Mouse (Mus musculus) WW6 (cell line): Measurements from ENCODE around the gene Smarcc2.

ENCODE experiments used
- DNase-seq: peaks from one replicate; pipeline ENCODE4 v3.0.0-alpha.2; 2013; ENCODE audit warnings: low read depth, low spot score

Gene Smarcc2

GRCm38 (mm10) chr10:128458719-128459408, at the start of gene Smarcc2:
Smarcc2 (plus strand) TSS chr10:128459248.
- no peak for DNase-seq

GRCm38 (mm10) chr10:128409692-128410559, 49.1 kb upstream of the Smarcc2 start:
- peak; percentile 94 for DNase-seq

- no peak for DNase-seq
Observed at GRCm38 (mm10) chr10:128410560-128410845, 48.5 kb upstream of the Smarcc2 start.

DNA sequence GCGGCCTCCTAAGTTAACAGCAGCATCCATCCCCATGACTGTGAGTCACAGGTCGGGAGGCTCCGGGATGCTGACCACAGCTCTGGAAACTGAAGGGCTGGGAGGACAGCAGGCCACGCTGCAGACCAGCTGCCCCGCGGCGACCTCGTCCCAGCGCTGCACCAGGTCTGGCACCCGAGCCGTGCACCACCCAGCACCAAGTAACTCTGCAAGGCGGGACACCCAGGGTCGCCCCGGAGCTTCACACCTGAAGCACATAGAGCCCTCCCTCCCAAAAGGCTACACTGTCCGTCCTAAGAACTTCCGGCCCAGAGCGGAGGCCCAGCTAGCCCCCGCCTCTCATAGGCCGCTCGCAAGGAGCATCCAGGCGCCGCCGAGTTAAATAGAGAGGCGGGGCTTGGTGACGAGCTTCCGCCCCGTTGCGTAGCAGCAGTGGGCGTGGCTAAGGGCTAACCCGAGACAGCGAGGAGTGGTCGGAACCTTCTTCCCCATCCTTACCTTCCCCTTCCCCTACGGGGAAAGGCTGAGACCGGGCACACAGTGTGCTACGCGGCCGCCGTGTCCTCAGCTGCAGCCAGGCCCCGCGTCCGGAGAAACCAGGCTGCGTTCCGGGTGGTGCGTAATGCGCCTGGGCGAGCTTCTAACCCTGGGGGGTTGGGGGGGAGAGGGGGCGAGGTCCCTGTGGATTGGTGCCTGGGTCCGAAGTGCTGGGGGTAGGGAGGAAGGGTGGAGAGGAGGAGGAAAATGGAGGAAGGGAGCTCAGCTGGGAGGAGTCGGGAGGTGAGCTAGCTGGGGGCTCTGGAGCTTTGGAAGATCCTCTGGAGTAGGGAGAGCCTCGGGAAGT, 47.6 kb upstream of the Smarcc2 start, which contains the start of the genes Nabp2 and Rnf41:
Gene Nabp2, minus strand, starts transcription at position 282 of the 844 bp plus-strand sequence.
Gene Rnf41, plus strand, starts transcription at position 447 of the 844 bp plus-strand sequence.
- DNase-seq = peak; percentile 95

GRCm38 (mm10) chr10:128412055-128412381, 47.0 kb upstream of the Smarcc2 start:
- DNase-seq = no peak

GRCm38 (mm10) chr10:128412558-128412957, 46.5 kb upstream of the Smarcc2 start:
- DNase-seq = no peak

GRCm38 (mm10) chr10:128413076-128413475, 46.0 kb upstream of the Smarcc2 start:
- DNase-seq = no peak

- DNase-seq = no peak
Observed at GRCm38 (mm10) chr10:128414848-128415247, 44.2 kb upstream of the Smarcc2 start.

DNA sequence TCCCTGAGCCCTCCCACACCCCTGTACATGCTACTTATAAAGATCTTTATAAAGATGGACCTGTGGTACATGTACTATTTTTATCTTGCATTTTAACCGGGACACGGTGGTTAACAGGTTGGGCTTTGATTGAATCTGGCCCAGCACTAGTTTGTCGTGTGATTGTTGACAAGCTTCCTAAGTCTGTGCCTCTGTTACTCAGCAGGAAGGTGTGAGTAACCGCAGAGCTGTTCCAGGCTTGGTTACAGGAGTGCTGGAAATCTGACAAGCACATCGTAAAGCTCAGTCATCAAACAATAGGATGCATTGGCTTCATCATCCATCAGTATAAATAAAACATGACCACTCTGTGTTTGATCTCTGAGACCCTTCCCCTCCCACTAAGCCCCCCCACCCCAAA, 36.6 kb upstream of the Smarcc2 start:
- no peak for DNase-seq

DNA sequence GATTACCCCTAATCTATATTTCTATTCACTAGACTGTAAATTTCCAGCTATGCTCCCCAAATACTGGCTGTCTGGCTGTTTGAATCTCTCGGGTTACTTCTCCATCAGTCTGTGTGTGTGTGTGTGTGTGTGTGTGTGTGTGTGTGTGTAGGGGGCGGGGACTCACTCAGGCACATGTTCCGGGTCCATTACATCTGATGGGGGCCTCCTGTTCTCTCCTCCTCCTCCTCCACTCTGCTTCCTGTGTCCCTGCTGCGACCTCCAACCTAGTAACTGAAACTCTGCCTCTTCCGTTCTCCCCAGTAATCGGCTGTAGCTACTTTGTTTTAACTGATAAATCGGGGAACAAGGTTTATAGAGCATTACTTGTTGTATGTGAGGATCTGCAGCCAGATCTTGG, 34.4 kb upstream of the Smarcc2 start:
- DNase-seq = no peak

- DNase-seq = no peak
Observed at GRCm38 (mm10) chr10:128425260-128425659, 33.8 kb upstream of the Smarcc2 start.

DNA sequence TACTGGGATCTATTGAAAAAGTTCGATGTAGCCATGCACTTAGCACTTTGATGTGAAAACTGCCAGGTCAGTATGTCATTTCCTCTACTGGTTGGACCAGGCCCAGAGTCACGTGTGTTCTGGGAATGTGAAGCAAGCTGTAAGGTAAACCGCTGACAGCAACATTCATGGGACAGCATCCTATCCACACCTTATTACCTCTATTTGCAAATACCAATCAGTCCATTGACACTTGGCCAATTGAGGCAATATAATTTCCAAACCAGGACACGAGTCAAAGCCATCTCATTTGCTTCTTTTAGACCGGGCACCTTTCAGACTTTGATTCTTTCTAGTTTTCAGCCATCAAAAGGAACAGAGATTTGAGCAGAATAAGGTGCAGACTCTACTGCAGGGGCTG, 30.0 kb upstream of the Smarcc2 start:
- no peak for DNase-seq

DNA sequence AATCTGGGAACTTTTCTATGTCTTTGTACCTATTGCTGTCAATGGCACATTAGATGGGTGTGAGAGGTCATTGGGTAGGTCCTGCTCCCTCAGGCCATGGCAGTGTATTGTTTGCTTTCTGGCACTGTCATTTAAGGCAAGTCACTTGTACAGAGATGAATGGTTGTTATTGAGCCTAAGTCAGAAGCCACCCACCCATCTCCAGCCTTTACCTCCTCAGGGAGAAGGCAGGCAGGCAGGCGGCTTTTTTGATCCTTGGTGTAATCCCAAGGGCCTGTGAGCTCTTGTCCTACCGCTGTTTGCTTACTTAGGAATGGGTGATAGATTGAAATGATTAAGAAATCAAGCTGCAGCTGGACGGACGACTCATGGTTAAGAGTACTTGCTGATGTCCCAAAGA, 29.6 kb upstream of the Smarcc2 start:
- DNase-seq = no peak

DNA sequence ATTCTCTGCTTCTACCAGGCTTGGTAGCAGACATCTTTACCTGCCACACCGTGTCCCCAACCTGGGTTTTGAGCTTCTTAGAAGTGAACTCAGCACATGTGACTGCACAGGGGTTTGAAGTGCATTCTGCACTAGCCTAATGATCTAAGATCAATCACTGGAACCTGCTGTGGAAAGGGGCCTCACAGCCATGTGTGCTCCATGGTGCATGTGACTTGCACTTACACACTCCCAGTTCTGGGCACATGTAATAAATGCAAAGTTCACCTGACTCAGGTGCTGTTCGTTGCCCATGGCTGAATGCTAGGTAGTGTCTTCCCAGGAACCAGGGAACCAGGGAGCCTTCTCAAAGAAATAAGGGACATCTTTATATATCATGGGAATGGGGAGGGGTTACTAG, 25.6 kb upstream of the Smarcc2 start:
- DNase-seq = no peak

- DNase-seq = no peak
Observed at GRCm38 (mm10) chr10:128434681-128435080, 24.4 kb upstream of the Smarcc2 start.

DNA sequence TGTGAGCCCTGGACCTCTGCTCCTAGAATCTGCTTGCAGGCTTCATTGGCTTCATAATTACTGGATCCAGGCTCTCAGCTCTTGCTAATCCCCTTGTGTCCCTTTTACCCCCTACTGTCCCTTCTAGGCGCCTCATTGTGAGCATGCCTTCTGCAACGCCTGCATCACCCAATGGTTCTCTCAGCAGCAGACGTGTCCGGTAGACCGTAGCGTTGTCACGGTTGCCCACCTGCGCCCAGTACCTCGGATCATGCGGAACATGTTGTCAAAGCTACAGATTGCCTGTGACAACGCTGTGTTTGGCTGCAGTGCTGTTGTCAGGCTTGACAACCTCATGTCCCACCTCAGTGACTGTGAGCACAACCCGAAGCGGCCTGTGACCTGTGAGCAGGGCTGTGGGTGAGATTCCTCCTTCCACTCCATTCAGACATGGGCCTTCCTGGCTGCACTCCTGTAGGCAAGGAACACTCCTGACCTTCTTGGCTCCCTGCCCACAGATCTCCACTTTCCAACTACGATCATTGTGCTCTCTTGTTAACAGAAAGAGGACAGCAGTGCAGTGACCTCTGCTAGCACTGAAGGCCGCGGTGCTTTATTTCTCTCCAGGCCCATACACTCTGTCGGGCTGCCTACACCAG, 23.7 kb upstream of the Smarcc2 start:
- no peak for DNase-seq

DNA sequence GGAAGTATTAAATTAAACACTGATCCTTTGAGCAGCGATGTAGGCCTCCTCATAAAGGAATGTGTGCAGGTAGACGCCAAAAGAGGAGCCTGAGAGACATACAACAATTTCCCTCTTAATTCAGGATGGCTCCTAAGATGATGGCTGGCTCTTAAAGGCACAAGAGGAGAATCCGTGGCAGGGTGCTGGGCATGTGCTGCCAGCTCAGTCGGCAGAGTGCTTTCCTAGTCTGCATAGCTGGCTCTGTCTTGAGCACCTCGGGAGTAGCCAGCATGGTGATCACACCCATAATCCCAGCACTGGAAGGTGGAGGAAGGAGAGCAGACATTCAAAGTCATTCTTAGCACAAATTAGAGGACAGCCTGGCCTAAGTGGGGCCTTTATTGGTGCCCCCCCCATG, 23.2 kb upstream of the Smarcc2 start:
- DNase-seq = no peak

DNA sequence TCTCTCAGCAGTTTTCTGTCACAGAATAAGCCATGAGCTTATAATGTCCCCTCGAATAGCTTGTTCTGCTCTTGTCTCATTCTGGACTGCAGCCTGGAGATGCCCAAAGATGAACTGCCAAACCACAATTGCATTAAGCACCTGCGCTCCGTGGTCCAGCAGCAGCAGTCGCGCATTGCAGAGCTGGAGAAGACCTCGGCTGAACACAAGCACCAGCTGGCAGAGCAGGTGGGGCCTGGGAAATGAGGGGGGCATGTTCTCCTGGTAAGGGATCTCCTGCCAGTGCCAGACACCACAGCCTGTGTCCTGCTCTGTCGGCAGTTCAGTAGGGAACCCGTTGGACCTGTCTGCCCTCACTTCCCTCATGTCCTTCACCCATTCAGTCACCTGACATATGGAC, 22.7 kb upstream of the Smarcc2 start:
- no peak for DNase-seq

GRCm38 (mm10) chr10:128438675-128439279, 20.3 kb upstream of the Smarcc2 start:
- no peak for DNase-seq

- no peak for DNase-seq
Observed at GRCm38 (mm10) chr10:128440407-128440806, 18.6 kb upstream of the Smarcc2 start.
